Mouse (Mus musculus) limb, embryonic 14.5 days (tissue): Measurements from ENCODE around the gene Mxra7. TPM values are rescaled to one million over a fixed set of nuclear protein-coding genes. Genes with fewer than 3 reads are reported as not detected.
"Not testable (repeated sequence)": the region's sequence is repeated elsewhere in the genome, so short reads cannot be mapped to it uniquely, and the experiment has no call there.

ENCODE experiments used
- ATAC-seq: fragments of 200-750 bp; cut with Nextera tagmentation; 2 replicates; pipeline ENCODE4 v1.8.0; 2017; ENCODE audit warnings: low read depth, moderate number of reproducible peaks, moderate TSS enrichment; ENCODE audit not compliant: low FRiP score
- DNase-seq: peaks from one replicate; pipeline ENCODE4 v3.0.0-alpha.2; 2015; ENCODE audit warnings: low spot score
- H3K27ac ChIP-seq: fragments of 300-500 bp; sonication (generic); replicated peaks from 2 replicates; pipeline ENCODE4 v1.5.1; 2014; ENCODE audit warnings: low read depth, mild to moderate bottlenecking, low read length, moderate library complexity, mixed read lengths
- H3K27me3 ChIP-seq: fragments of 300-500 bp; sonication (generic); 2 replicates; pipeline ENCODE4 v1.6.1; 2014; ENCODE audit warnings: low read length, mixed read lengths; ENCODE audit not compliant: control insufficient read depth, insufficient read depth
- H3K36me3 ChIP-seq: fragments of 300-500 bp; sonication (generic); 2 replicates; pipeline ENCODE4 v1.6.1; 2014; ENCODE audit warnings: mild to moderate bottlenecking, low read length, moderate library complexity, mixed read lengths; ENCODE audit not compliant: control insufficient read depth, insufficient read depth
- H3K4me1 ChIP-seq: fragments of 300-500 bp; sonication (generic); 2 replicates; pipeline ENCODE4 v1.6.1; 2014; ENCODE audit warnings: antibody characterized with exemption, low read length, mixed read lengths; ENCODE audit not compliant: control insufficient read depth, insufficient read depth
- H3K4me2 ChIP-seq: fragments of 300-500 bp; sonication (generic); replicated peaks from 2 replicates; pipeline ENCODE4 v1.6.1; 2014; ENCODE audit warnings: low read depth, mild to moderate bottlenecking, low read length, moderate library complexity; ENCODE audit not compliant: severe bottlenecking
- H3K4me3 ChIP-seq: fragments of 300-500 bp; sonication (generic); replicated peaks from 2 replicates; pipeline ENCODE4 v1.5.1; 2014; ENCODE audit warnings: low read length
- H3K9ac ChIP-seq: fragments of 300-500 bp; sonication (generic); 2 replicates; pipeline ENCODE4 v1.6.1; 2014; ENCODE audit warnings: mild to moderate bottlenecking, low read depth, low read length, moderate library complexity; ENCODE audit not compliant: severe bottlenecking
- H3K9me3 ChIP-seq: fragments of 300-500 bp; sonication (generic); 2 replicates; pipeline ENCODE4 v1.6.1; 2016; ENCODE audit warnings: low read length; ENCODE audit not compliant: control insufficient read depth
- POLR2A ChIP-seq: fragments of 200-500 bp; IDR thresholded peaks from 2 replicates; pipeline ENCODE4 v1.8.0; 2012; ENCODE audit warnings: inconsistent platforms, mild to moderate bottlenecking, moderate library complexity, borderline replicate concordance; ENCODE audit not compliant: insufficient read depth, insufficient read length; ENCODE audit errors: extremely low read depth
- WGBS: fragments of 180-500 bp; shearing (Covaris S2); extraction: QIAGEN DNeasy Blood & Tissue Kit; methylation state at CpG from one replicate; pipeline ENCODE4 v1.1.7; 2014; 5-methylcytosine and 5-hydroxymethylcytosine counted together
- polyA plus RNA-seq, 2 experiments: library from polyadenylated mRNA; depleted of rRNA in 1 of 2; stranded (reverse) in 1 of 2; unstranded in 1 of 2; fragments of >200 nt; fragmentation: Nextera tagmentation in 1 of 2; extraction: Ambion mirVana in 1 of 2; gene quantifications; 2 replicates each; pipeline versions ENCODE4 v1.2.1 to v1.2.3; 2012 to 2014

Mxra7 gene
- polyA plus RNA-seq, 2 experiments = 11.0 to 21.9 TPM

- Histone ChIP-seq H3K4me2 (no peak overlapping the region), H3K36me3 (peaks cover 57% of the 10 kb centered on the region), H3K4me1 (peaks cover 11% of the 10 kb centered on the region), H3K27ac (no peak overlapping the region), H3K27me3 (no peaks in the 10 kb centered on the region), H3K9ac (no peak overlapping the region), H3K9me3 (no peaks in the 10 kb centered on the region), H3K4me3 (no peak overlapping the region)
- DNase-seq (no peak), ATAC-seq (no peak)
- no peak for TF ChIP-seq POLR2A
Observed at GRCm38 (mm10) chr11:116849587-116849986, 21.7 kb upstream of the Mxra7 start.

DNA sequence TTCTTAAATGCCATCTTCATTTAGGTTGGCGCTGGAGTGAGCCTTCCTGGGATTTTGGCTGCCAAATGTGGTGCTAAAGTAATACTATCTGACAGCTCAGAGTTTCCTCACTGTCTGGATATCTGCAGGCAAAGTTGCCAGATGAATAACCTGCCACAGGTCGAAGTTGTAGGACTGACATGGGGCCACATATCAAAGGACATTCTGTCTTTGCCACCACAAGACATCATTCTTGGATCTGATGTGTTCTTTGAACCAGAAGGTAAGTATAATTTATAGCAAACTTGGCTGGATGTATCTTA is 21.0 kb upstream of the Mxra7 start:
- 84% methylated on average over 2 of the region's 2 CpGs for WGBS
- H3K27ac ChIP-seq, H3K9me3 ChIP-seq, H3K4me2 ChIP-seq, DNase-seq, H3K9ac ChIP-seq, H3K27me3 ChIP-seq, H3K4me3 ChIP-seq, ATAC-seq: not testable (repeated sequence)
- Histone ChIP-seq H3K36me3 (peaks cover 57% of the 10 kb centered on the region), H3K4me1 (peaks cover 13% of the 10 kb centered on the region)

GRCm38 (mm10) chr11:116848086-116848876 is 20.4 kb upstream of the Mxra7 start:
- Histone ChIP-seq H3K4me2 (no peak overlapping the region), H3K9ac (no peak overlapping the region), H3K9me3 (no peaks in the 10 kb centered on the region), H3K36me3 (peaks cover 57% of the 10 kb centered on the region), H3K4me3 (no peak overlapping the region), H3K27ac (no peak overlapping the region), H3K4me1 (peaks cover 13% of the 10 kb centered on the region), H3K27me3 (no peaks in the 10 kb centered on the region)
- no peak for TF ChIP-seq POLR2A
- no peak for ATAC-seq
- DNase-seq = no peak
- WGBS = 81% methylated on average over 5 of the region's 5 CpGs

GRCm38 (mm10) chr11:116847187-116848085 is 19.6 kb upstream of the Mxra7 start:
- DNase-seq (no peak), ATAC-seq (no peak)
- no peak overlapping the region for H3K9ac ChIP-seq
- no peaks in the 10 kb centered on the region for H3K9me3 ChIP-seq
- no peak for TF ChIP-seq POLR2A
- H3K4me2 ChIP-seq = no peak overlapping the region
- peaks cover 57% of the 10 kb centered on the region for H3K36me3 ChIP-seq
- 79% methylated on average over 3 of the region's 3 CpGs for WGBS
- H3K4me3 ChIP-seq = no peak overlapping the region
- H3K4me1 ChIP-seq = peaks cover 13% of the 10 kb centered on the region
- no peaks in the 10 kb centered on the region for H3K27me3 ChIP-seq
- H3K27ac ChIP-seq = no peak overlapping the region

DNA sequence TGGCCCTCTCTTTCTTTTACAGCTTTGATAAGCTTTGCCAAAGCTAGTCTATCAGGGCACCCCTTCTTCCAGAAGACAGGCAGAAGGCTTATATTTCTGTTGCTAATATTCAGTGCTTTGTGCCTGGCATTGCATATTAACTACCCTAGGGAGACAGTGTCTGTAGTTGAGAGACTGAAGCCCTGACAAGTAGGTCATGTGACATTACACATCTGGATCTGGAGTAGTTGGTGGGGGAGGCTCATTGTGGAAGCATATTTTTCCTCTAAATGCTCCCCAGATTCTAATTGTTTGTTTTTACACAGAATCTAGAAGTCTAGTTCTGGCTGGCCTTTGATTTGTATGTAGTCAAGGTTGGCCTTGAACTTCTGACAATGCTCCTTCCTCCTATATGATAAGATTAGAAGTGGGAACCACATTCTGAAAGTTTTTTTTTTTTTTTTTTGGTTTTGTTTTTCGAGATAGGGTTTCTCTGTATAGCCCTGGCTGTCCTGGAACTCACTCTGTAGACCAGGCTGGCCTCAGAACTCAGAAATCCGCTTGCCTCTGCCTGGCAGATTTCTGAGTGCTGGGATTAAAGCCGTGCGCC is 18.8 kb upstream of the Mxra7 start:
- H3K9me3 ChIP-seq = no peaks in the 10 kb centered on the region
- 92% methylated on average over 4 of the region's 4 CpGs for WGBS
- H3K4me1 ChIP-seq = peaks cover 14% of the 10 kb centered on the region
- TF ChIP-seq POLR2A = no peak
- no peaks in the 10 kb centered on the region for H3K27me3 ChIP-seq
- no peak for DNase-seq
- no peak overlapping the region for H3K4me3 ChIP-seq
- H3K4me2 ChIP-seq = no peak overlapping the region
- H3K9ac ChIP-seq = no peak overlapping the region
- ATAC-seq = no peak
- peaks cover 54% of the 10 kb centered on the region for H3K36me3 ChIP-seq
- no peak overlapping the region for H3K27ac ChIP-seq
